Mouse (Mus musculus): ENCODE data around the gene Leng9.

Leng9 gene

DNA sequence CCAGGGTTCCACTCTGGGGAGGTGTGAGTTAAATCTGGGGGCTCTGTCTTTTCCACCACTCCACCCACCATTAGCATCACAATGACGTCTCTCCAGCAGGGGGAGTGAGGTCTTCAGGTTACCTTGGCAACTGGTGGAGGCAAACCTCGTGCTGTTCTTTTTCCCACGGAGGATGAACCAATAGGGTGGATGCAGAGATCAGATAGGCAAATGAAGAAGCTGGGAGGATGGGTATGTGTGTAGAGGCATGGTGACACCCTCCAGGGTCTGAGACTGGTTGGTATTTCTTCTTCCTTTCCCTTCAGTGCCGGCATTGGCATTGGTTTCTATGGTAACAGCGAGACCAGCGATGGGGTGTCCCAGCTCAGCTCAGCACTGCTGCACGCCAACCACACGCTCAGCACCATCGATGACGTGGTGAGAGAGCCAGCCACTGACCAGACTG, 25.8 kb downstream of the Leng9 start:
- DNase-seq (ENCODE audit: low spot score), result no peak

DNA sequence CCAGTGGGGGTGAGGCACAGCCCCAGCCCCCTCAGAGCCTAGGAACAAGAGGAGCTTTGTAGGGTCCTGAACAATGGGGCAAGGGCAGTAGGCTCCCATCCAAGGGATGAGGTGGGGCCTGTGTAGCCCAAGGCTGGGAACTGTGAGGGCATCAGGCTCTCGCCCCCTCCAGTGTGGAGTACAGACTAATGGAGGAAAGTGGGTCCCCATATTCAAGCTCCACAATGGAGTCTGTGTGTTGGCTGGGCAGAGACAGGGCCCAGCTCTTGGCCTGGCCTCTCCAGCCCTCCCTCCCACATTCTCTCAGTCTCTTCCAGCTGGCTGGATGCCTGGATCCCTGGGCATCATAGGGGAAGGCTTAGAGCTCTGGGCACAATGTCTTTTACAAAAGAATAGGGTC, 26.4 kb downstream of the Leng9 start:
- peak; percentile 53 for DNase-seq (ENCODE audit: low spot score)

DNA sequence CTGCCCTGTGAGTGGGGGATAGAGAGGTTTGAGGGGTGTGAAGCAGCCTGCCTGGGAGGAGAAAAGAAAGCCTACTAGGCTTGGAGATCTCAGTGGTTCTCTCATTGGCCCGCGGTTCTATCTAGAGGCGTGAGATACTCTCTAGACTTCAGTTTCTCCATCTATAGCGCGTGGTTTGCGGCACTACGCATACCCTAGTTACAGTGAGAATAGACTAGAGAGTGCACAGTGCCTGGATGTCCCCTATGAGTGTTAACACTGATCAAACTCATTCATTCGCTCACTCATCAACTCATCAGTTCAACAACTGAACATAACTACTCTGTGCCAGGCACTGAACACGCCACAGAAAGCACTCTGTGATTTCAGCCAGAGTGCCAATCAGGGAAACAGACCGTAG, 27.4 kb downstream of the Leng9 start:
- DNase-seq (ENCODE audit: low spot score), result no peak

DNA sequence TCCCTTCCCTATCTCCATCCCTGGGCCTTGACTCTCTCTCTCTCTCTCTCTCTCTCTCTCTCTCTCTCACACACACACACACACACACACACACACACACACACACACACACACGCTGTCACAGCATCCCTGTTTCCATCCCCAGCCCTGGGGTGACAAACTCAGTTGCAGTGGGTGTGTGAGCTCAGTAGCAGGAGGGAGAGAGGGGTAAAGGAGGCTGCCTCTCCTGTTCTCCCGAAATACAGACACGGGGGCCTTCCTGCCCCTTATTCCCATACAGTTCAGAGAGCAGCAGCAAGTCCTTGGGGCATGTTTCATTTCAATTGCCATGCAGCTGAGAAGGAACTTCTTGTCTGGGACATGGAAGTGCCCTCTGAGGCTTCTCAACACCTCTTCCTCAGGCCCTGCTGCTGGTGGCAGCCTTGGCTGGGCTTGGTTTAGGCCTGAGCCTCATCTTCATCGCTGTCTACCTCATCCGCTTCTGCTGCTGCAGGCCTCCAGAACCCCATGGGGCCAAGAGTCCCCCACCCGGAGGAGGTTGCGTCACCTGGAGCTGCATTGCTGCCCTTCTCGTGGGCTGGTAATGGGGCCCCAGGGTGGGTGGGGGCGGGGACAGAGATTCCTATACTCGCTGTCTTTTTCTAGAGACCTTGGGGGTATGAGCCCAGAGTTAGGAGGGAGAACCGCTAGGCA, 28.0 kb downstream of the Leng9 start:
- DNase-seq (ENCODE audit: low spot score), result no peak

DNA sequence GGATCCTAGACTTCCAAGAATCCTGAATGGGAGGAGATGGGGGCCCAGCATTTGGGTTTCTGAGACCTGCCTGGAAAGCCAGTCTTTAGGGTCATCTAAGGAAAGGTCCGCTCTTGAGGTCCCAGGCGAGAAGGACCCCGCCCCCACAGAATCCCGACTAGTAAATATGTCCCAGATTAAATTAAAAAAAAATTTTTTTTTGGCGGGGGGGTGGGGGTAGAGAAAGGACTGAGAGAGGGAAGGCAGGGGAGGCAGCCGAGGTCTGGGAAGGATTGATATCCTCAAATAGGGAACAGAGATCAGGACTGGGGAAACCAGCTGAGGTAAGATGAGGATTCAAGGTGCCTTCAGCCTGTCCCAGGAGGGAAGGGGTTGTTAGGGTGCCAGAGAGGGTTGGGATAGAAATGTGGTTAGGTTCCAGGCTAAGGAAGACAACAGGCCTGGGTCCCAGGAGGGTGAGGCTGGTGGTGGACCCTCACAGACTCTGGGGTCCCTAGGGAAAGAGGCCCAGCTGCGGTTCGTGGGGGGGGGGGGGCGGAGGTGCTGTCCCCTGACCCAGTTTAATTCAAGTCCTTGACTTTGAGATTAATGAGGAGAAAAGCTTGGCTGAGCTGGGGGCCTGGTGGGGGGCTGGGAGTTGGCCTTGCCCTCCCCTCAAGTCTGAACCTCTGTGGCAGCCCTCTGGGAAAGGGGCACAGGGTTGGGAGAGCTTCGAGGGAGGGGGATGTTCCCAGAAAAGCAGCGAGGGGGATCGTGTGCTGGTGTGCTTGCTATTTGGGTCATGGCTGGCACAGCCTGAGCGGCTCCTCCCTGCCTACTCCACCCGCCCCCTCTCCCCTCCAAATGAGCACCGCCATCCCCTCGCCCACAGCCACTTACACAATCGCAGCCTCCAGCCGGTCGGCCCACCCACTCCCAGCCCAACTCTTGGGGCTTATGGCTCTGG, 29.9 kb downstream of the Leng9 start:
- DNase-seq (ENCODE audit: low spot score), result no peak

DNA sequence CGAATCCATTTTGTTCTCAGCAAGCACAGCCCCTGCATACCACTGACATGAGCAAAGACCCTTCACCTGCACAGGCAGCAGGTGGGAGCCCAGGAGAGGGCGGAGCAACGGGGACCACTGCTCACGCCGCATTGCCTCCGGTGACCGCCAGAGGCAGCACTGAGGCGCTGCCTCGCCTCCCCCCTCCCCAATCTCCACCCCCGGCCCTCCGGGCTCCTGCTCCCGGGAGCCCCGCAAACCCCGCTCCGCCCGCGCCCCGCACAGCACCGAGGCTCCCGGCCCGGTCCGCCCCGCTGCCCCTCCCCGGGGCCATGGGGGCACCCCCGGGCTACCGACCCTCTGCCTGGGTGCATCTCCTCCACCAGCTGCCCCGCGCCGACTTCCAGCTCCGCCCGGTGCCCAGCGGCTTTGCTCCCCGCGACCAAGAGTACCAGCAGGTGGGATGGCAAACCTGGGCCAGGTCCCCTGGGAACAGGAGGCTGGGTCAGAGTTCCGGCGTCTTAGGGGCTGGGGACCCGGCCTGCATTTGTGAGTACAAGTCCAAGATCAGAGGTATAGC, 30.8 kb downstream of the Leng9 start, which contains the start of gene Ttyh1:
Gene Ttyh1 (plus strand): TSS at position 65 of the 559 bp plus-strand sequence.
- no peak for DNase-seq (ENCODE audit: low spot score)

DNA sequence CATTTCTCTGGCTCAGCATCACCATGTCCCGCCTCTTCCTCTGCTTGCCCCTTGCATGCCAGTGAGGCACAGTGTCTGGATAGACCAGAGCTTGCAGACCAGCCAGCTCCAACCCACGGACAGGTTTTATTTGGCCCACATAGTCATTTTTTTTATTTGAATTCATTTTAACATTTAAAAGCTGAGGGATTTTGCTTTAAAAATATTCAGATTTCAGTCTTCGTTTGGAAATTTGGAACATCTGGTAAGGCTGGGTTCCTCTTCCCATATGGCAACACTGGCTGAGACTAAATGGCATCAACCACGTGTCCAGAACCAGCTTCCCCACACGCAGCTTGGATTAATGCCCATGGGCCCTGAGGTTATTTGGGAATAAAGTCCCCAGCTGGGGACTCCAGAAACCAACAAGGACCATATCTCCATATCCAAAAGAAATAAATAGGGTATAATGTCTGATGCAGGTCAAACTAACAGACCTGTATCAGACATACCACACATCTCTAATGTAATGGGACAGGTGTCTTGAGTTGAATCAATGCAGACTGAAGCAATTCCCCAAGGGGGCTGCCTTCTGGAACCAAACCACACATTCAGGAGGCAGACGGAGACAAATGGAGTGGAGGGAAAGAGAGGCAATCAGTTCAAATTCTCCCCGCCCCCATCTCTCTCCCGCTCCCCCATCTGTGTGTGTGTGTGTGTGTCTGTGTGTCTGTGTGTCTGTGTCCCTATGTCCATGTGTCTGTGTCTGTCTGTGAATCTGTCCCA, 32.9 kb downstream of the Leng9 start:
- no peak for DNase-seq (ENCODE audit: low spot score)

DNA sequence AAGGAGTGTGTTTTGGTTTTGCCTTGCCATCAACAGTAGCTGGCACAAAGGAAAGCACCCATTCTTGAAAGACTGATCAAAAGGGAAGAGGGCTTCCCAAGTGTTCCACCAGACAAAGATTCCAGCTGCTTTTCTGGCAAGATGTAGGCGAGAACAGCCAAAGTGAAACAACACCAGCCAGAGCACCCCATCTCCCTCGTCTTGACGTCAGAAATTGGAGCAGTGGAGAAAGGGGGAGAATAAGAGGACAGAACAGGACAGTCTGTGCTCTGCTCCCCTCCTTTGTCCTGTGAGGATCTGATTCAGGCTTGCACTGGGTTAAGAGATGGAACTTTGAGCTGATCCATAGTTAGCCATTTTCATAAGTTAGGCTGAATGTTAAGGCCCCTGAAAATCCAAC, 38.4 kb downstream of the Leng9 start:
- no peak for DNase-seq (ENCODE audit: low spot score)

DNA sequence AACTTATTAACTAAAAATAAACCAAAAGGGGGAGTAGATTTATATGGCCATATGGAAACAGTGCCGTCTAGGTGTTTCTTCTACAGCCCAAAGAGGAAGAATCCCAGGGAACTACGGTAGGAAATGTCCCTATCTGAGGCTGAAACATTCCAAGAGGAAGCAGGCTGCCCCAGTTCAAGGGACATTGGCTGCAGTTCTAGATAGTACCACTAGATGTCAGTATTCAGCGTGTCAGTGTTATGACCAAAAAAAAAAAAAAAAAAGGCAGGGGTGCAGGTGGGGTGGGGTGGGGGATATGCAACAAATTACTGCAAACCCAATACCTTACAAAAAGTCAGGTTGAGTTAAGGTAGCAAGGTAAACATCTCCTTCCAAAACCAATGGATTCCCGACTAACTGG, 46.8 kb downstream of the Leng9 start:
- DNase-seq (ENCODE audit: low spot score), result no peak

DNA sequence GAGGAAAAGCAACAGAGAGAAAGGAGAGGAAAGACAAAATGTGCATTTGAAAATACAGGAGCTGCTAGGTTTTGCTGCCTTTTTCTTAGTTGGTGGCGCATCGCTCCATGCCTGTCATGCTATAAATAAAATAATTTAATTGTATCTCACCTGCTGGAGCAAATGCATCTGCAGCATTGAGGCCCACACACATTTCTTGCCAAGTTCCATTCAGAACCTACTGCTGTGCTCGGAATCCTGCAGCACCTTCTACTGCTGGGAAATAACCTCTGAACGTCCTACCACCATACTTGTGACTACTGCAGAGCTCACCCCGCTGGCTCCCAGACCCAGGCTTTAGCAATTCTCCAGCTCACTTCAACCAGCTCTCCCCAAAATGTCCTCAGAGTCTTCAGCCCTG, 49.0 kb downstream of the Leng9 start:
- DNase-seq (ENCODE audit: low spot score), result no peak

DNA sequence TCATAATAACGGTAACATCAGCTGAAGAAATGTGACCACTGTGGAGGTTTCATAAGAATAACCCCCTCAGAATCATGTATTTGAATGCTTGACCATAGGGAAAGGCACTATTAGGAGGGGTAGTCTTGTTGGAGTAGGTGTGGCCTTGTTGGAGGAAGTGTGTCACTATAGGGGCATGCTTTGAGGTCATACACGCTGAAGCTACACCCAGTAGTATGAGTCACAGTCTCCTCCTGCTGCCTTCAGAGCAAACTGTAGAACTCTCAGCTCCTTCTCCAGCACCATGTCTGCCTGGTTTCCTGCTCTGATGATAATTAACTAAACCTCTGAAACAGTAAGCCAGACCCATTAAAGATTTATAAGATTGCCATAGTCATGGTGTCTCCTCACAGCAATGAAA, 51.3 kb downstream of the Leng9 start:
- DNase-seq (ENCODE audit: low spot score), result no peak

DNA sequence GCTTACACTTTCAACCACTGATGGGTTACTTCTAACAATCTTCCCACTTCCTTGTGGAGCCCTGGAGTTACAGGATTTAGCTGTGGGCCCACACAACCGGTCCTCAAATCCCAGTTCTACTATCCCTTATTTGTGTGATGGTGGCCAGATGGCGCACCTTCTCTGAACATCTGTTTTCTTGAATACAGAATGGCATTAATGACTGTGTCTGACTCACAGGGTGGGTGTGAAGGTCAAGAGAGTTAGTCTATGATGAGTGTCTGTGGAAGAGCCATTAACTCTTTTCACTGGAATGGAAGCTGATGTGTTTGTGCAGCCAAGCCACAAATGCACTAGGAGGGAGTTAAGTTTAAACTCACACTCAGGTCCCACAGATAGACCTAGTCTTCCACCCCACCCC, 51.9 kb downstream of the Leng9 start:
- DNase-seq (ENCODE audit: low spot score), result no peak
